Mouse (Mus musculus) kidney, adult 2 months (tissue): ENCODE measurements around the gene Trim2.

Source experiments
- CTCF ChIP-seq: fragments of 200-500 bp; conservative IDR thresholded peaks from 2 replicates; pipeline ENCODE4 v1.5.1; 2011; ENCODE audit warnings: low read depth, mild to moderate bottlenecking, control low read depth, low read length, moderate library complexity, mixed read lengths; ENCODE audit not compliant: insufficient read depth, insufficient read length
- POLR2A ChIP-seq: fragments of 200-500 bp; IDR thresholded peaks from one replicate; pipeline ENCODE4 v1.6.1; 2011; ENCODE audit warnings: low read depth, low read length, control low read depth

DNA sequence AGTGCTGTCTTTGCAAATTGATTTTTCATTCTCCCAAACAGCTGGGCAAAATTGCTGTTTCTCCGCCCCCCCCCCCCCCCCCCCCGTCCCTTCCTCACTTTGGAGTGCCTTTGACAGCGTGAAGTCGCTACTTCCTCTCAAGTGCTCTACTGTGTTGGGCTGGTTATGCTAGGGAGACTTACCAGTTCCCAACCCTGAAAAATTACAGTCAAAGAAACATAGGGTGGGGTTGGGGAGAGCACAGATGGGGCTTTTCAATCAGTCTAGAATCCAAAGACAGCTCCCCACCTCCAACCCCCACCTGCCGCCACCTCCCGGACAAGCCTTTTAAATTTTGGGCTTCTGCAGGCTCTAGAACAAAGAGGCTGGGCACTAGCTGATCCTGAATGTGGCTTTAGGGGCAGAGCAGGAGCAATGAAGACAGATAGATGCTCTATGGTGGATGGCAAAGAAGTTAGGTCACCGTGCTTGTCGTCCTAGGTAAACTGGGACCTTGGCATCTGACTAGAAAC lies 46.6 kb downstream of the Trim2 start:
- TF ChIP-seq CTCF (no peak), POLR2A (no peak)
